Mouse (Mus musculus): Measurements from ENCODE around the gene Dclre1c.

Gene Dclre1c

GRCm38 (mm10) chr2:3475746-3476251 is 51.9 kb downstream of the Dclre1c start:
- DNase-seq, result no peak

GRCm38 (mm10) chr2:3480239-3480638 is 56.3 kb downstream of the Dclre1c start:
- no peak for DNase-seq

GRCm38 (mm10) chr2:3489816-3490215 is 65.9 kb downstream of the Dclre1c start:
- no peak for DNase-seq

GRCm38 (mm10) chr2:3493833-3494409 is 70.0 kb downstream of the Dclre1c start:
- no peak for DNase-seq

GRCm38 (mm10) chr2:3499543-3499942 is 75.6 kb downstream of the Dclre1c start:
- no peak for DNase-seq

- no peak for DNase-seq
Measured at GRCm38 (mm10) chr2:3500886-3501285, 77.0 kb downstream of the Dclre1c start.

- DNase-seq, result no peak
Measured at GRCm38 (mm10) chr2:3512076-3512475, 88.1 kb downstream of the Dclre1c start.

GRCm38 (mm10) chr2:3512552-3513454 is 88.9 kb downstream of the Dclre1c start, which contains the start of the genes Gm45902, Hspa14 and Cdnf:
Gm45902 (minus strand) TSS chr2:3512790.
Hspa14 (minus strand) TSS chr2:3512814.
Cdnf (plus strand) TSS chr2:3513030.
- peak; percentile 83 for DNase-seq
